Mouse (Mus musculus): Measurements from ENCODE around the gene Cd28.

DNA sequence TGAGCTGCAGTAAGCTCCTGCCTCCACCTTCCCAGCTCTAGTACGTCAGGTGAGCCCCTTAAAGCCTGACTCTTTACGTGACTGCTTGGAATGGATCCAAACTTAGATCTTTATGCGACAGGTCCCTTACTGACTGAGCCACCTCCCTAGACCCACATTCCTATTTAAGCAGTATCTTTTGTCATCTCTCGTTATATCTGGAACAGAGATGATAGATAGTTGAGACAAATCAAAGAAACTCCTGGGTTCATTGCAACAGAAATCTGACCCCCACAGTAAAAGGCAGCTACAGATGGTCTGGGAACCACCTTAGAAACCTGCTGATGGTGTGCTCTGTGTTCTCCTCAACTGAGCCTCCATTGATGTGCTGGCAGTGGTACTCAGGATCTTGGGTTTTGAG, 59.6 kb downstream of the Cd28 start:
- TF ChIP-seq CTCF (IDR thresholded peaks at IDR 0.05; ENCODE audit: control insufficient read depth, insufficient read depth, insufficient replicate concordance, low read depth, low read length) = no peak
- TF ChIP-seq POLR2A (IDR thresholded peaks at IDR 0.05; ENCODE audit: control insufficient read depth, low read depth, low read length) = no peak

Measured in testis, adult 2 months (tissue).